Mouse (Mus musculus): ENCODE measurements around the gene Zdhhc1. TPM values are rescaled to one million over a fixed set of nuclear protein-coding genes. Genes with fewer than 3 reads are reported as not detected.
A peak's percentile ranks its signal among the peaks of the same experiment; 100 is the strongest.

The Zdhhc1 gene
- total and polyA plus RNA-seq, 3 experiments, result 4.9 to 11.5 TPM; not detected in 1

GRCm38 (mm10) chr8:105521061-105521460, 24.4 kb upstream of the Zdhhc1 start:
- Histone ChIP-seq H3K4me1 (ENCODE audit: control insufficient read depth in 1 of 2, insufficient read depth in 2 of 2, low read length in 2 of 2) (peaks cover 5 to 16% of the 10 kb centered on the region in 2 experiments), H3K27ac (ENCODE audit: control insufficient read depth, low read depth, low read length) (no peak overlapping the region), H3K79me2 (ENCODE audit: control insufficient read depth, insufficient read depth, low read length, poor library complexity) (no peaks in the 10 kb centered on the region), H3K36me3 (ENCODE audit: control insufficient read depth in 1 of 2, insufficient read depth in 2 of 2, low read length in 2 of 2) (peaks cover 0 to 7% of the 10 kb centered on the region in 2 experiments; a peak in 3 of 4 replicates), H3K9me3 (replicated peaks; ENCODE audit: insufficient read depth, low read length) (no peaks in the 10 kb centered on the region), H3K27me3 (ENCODE audit: control insufficient read depth in 1 of 2, insufficient read depth in 2 of 2, low read length in 2 of 2) (no peaks in the 10 kb centered on the region), H3K9ac (ENCODE audit: control insufficient read depth, low read depth, low read length, poor library complexity, severe bottlenecking) (no peak overlapping the region), H3K4me3 (ENCODE audit: control insufficient read depth in 1 of 2, insufficient read depth in 1 of 2, low read depth in 2 of 2, low read length in 2 of 2) (no peak overlapping the region)
- DNase-seq (ENCODE audit: low read depth, low spot score), result no peak
- TF ChIP-seq GATA1 (IDR thresholded peaks at IDR 0.05; ENCODE audit: low read depth, low read length) (peak; percentile 28; the same call in 1 of the 2 replicates), MEF2A (IDR thresholded peaks at IDR 0.05; ENCODE audit: extremely low read depth, insufficient replicate concordance, low read depth, low read length, poor library complexity, severe bottlenecking) (no peak)

GRCm38 (mm10) chr8:105520521-105520920, 23.8 kb upstream of the Zdhhc1 start:
- Histone ChIP-seq H3K79me2 (ENCODE audit: control insufficient read depth, insufficient read depth, low read length, poor library complexity) (no peaks in the 10 kb centered on the region), H3K27me3 (ENCODE audit: control insufficient read depth in 1 of 2, insufficient read depth in 2 of 2, low read length in 2 of 2) (no peaks in the 10 kb centered on the region), H3K9me3 (replicated peaks; ENCODE audit: insufficient read depth, low read length) (no peaks in the 10 kb centered on the region), H3K4me1 (ENCODE audit: control insufficient read depth in 1 of 2, insufficient read depth in 2 of 2, low read length in 2 of 2) (peaks cover 5 to 17% of the 10 kb centered on the region in 2 experiments), H3K4me3 (ENCODE audit: control insufficient read depth in 1 of 2, insufficient read depth in 1 of 2, low read depth in 2 of 2, low read length in 2 of 2) (no peak overlapping the region), H3K27ac (ENCODE audit: control insufficient read depth, low read depth, low read length) (no peak overlapping the region), H3K9ac (ENCODE audit: control insufficient read depth, low read depth, low read length, poor library complexity, severe bottlenecking) (no peak overlapping the region), H3K36me3 (ENCODE audit: control insufficient read depth in 1 of 2, insufficient read depth in 2 of 2, low read length in 2 of 2) (peaks cover 0 to 7% of the 10 kb centered on the region in 2 experiments; a peak in 3 of 4 replicates)
- TF ChIP-seq POLR2A (IDR thresholded peaks at IDR 0.05; ENCODE audit: control insufficient read depth in 1 of 2, insufficient read depth in 1 of 2, low read depth in 1 of 2, low read length in 2 of 2, poor library complexity in 1 of 2), result no peak
- TF ChIP-seq GABPA (IDR thresholded peaks at IDR 0.05; ENCODE audit: low read depth, low read length), result no peak
- no peak for TF ChIP-seq UBTF (IDR thresholded peaks at IDR 0.05; ENCODE audit: borderline replicate concordance, insufficient read depth, low read depth, low read length)
- no peak for DNase-seq (ENCODE audit: low read depth, low spot score)

- Histone ChIP-seq H3K9ac (ENCODE audit: control insufficient read depth, low read depth, low read length, poor library complexity, severe bottlenecking) (no peak overlapping the region), H3K4me3 (ENCODE audit: control insufficient read depth in 1 of 2, insufficient read depth in 1 of 2, low read depth in 2 of 2, low read length in 2 of 2) (no peak overlapping the region)
Measured at GRCm38 (mm10) chr8:105519591-105519990, 22.9 kb upstream of the Zdhhc1 start.

More at GRCm38 (mm10) chr8:105519591-105519990, 22.9 kb upstream of the Zdhhc1 start:
- Histone ChIP-seq H3K4me1 (ENCODE audit: control insufficient read depth in 1 of 2, insufficient read depth in 2 of 2, low read length in 2 of 2) (peaks cover 5 to 17% of the 10 kb centered on the region in 2 experiments), H3K36me3 (ENCODE audit: control insufficient read depth in 1 of 2, insufficient read depth in 2 of 2, low read length in 2 of 2) (peaks cover 0 to 7% of the 10 kb centered on the region in 2 experiments; a peak in 3 of 4 replicates), H3K9me3 (replicated peaks; ENCODE audit: insufficient read depth, low read length) (no peaks in the 10 kb centered on the region), H3K27me3 (ENCODE audit: control insufficient read depth in 1 of 2, insufficient read depth in 2 of 2, low read length in 2 of 2) (no peaks in the 10 kb centered on the region), H3K27ac (ENCODE audit: control insufficient read depth, low read depth, low read length) (no peak overlapping the region), H3K79me2 (ENCODE audit: control insufficient read depth, insufficient read depth, low read length, poor library complexity) (no peaks in the 10 kb centered on the region)
- no peak for TF ChIP-seq TBP (IDR thresholded peaks at IDR 0.05; ENCODE audit: low read depth, low read length)
- no peak for TF ChIP-seq NELFE (IDR thresholded peaks at IDR 0.05; ENCODE audit: low read depth, low read length)
- no peak for TF ChIP-seq ZC3H11A (IDR thresholded peaks at IDR 0.05; ENCODE audit: low read depth, low read length)
- no peak for TF ChIP-seq MEF2A (IDR thresholded peaks at IDR 0.05; ENCODE audit: extremely low read depth, insufficient replicate concordance, low read depth, low read length, poor library complexity, severe bottlenecking)
- no peak for TF ChIP-seq KAT2A (conservative IDR thresholded peaks at IDR 0.05; ENCODE audit: low read depth, low read length)
- no peak for DNase-seq (ENCODE audit: low read depth, low spot score)

Data from MEL (cell line).